Mouse (Mus musculus) ovary, postnatal 14 days (tissue): ENCODE data around the gene Myg1.

Experiments used
- DNase-seq: peaks from one replicate; pipeline ENCODE4 v3.0.0; 2022; ENCODE audit warnings: low spot score

The Myg1 gene

GRCm38 (mm10) chr15:102386640-102387039, 55.1 kb downstream of the Myg1 start:
- DNase-seq = no peak
